Mouse (Mus musculus): ENCODE results near the gene Rhox3a. TPM values are rescaled to one million over a fixed set of nuclear protein-coding genes. Genes with fewer than 3 reads are reported as not detected.
"Not testable (repeated sequence)": the region's sequence is repeated elsewhere in the genome, so short reads cannot be mapped to it uniquely, and the experiment has no call there.

Rhox3a gene
- polyA plus RNA-seq (2015; fragmentation: Nextera tagmentation; extraction: Ambion mirVana), result not detected in 2 replicates

DNA sequence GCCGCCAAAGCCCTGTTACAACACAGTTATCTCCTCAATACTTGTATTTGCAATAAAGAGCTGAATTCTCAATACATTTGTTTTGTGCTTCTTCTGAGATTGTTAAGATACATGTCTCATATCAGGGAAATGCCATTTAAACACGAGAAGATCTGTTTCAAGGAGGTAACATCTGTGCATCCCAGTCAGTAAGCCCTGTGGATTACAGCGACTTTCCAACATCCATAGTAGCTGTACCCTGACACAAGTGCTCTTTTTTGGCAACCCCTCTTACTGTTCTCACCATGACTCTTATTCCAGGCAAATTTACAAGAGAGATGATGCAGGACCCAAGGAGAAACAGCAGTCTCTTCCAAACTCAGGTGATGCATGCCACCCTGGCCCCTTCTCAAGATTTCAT lies at the start of gene Rhox3a:
Gene Rhox3a (plus strand): TSS at position 301 of the 400 bp plus-strand sequence.
- not testable (repeated sequence) for ATAC-seq (ENCODE audit: low FRiP score); H3K4me2 ChIP-seq; H3K9ac ChIP-seq (replicated peaks); H3K27ac ChIP-seq (replicated peaks); H3K27me3 ChIP-seq (replicated peaks); H3K36me3 ChIP-seq; H3K4me3 ChIP-seq (replicated peaks); H3K9me3 ChIP-seq (replicated peaks); H3K4me1 ChIP-seq
- WGBS, result 82% methylated on average over 1 of the region's 3 CpGs

DNA sequence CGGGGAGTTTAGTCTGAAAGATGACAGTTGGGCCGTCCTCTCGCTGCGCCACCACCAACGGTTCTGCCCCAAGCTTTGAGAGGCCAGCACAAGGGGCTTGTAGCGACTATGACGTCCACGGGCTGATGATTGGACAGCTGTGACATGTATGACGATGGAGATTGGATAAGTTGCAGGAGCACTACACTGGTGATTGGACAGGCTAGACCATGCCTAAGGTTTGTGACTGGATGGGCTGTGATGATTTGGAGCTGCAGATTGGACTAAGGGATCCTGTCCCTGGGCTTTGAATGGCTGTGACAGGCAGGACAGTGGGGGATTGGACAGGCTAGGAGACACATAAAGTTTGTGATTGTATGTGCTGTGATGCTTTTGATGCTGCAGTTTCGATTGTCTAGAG lies 38.8 kb upstream of the Rhox3a start, which contains the start of gene Gm9:
Gene Gm9 (minus strand): TSS at position 101 of the 400 bp plus-strand sequence.
- Histone ChIP-seq H3K9me3 (replicated peaks) (no peaks in the 10 kb centered on the region), H3K4me2 (no peak within 1 kb of the TSS), H3K27me3 (replicated peaks) (no peaks in the 10 kb centered on the region), H3K9ac (replicated peaks) (no peak within 1 kb of the TSS), H3K36me3 (no peaks in the 10 kb centered on the region), H3K27ac (replicated peaks) (no peak within 1 kb of the TSS), H3K4me1 (no peaks in the 10 kb centered on the region), H3K4me3 (replicated peaks) (no peak within 1 kb of the TSS)
- no peak for ATAC-seq (ENCODE audit: low FRiP score)
- WGBS, result 90% methylated on average over 10 of the region's 10 CpGs

DNA sequence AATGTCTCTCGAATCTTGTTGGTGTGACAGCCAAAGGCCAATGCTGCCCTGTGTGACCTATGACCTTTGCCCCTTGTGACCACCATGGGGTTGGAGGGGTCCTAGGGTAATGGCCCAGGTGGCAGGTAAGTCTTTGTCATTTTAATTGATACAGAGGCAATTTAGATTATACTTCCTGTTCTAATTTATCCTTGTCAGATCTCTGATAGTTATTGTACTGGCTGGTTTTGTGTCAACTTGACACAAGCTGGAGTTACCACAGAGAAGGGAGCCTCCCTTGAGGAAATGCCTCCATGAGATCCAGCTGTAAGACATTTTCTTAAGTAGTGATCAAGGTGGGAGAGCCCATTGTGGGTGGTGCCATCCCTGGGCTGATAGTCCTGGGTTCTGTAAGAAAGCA lies 27.6 kb upstream of the Rhox3a start, which contains the start of gene Rhox1:
Gene Rhox1 (minus strand): TSS at position 101 of the 400 bp plus-strand sequence.
- not testable (repeated sequence) for H3K27ac ChIP-seq (replicated peaks); H3K27me3 ChIP-seq (replicated peaks); H3K36me3 ChIP-seq; H3K4me1 ChIP-seq; ATAC-seq (ENCODE audit: low FRiP score); H3K9ac ChIP-seq (replicated peaks); H3K9me3 ChIP-seq (replicated peaks); H3K4me2 ChIP-seq; H3K4me3 ChIP-seq (replicated peaks)
- WGBS, result 82% methylated on average over 1 of the region's 1 CpGs

DNA sequence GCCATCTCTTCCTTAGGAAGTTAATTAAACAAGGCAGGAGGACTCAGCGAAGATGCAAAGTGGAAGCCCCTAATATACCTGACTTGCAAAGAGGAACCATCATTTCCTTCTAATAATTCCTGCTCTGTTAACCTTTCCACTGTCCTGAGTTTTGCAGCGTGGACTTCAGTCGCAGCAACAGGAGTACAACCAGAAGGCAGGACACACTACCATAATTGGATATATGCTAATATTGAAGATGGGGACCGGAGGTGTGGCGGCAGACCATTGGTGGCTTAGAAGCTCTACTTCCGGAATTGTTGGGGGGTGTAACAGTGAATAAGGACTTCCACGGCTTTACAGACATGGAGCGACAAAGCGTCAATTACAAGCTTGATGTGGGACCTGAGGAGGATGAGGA lies 5.0 kb upstream of the Rhox3a start, which contains the start of gene Rhox2a:
Gene Rhox2a (plus strand): TSS at position 301 of the 400 bp plus-strand sequence.
- H3K9ac ChIP-seq (replicated peaks); H3K27ac ChIP-seq (replicated peaks); ATAC-seq (ENCODE audit: low FRiP score); H3K4me1 ChIP-seq; H3K4me2 ChIP-seq; H3K9me3 ChIP-seq (replicated peaks); H3K4me3 ChIP-seq (replicated peaks); H3K27me3 ChIP-seq (replicated peaks); H3K36me3 ChIP-seq: not testable (repeated sequence)
- no CpG with 5 or more reads among the region's 9 CpGs for WGBS

DNA sequence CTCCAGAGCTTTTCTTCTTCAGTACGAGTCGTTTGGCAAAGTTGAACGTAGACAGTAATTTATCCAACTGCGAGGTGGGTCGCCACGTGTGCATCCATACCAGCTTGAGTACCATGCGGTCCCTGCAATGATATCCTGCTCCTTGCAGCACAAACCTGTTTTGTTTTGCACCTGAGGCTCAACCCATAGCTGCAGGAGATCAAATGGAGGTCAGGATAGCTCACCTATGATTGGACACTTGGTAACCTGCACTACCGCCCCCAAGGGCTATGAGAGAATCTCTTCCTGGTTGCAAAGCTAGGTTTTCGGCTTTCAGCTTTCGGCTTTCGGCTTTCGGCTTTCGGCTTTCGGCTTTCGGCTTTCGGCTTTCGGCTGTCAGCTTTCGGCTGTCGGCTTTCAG lies 15.3 kb downstream of the Rhox3a start, which contains the start of gene Rhox4a:
Gene Rhox4a (plus strand): TSS at position 301 of the 400 bp plus-strand sequence.
- not testable (repeated sequence) for H3K27ac ChIP-seq (replicated peaks); H3K4me1 ChIP-seq; H3K9me3 ChIP-seq (replicated peaks); H3K4me3 ChIP-seq (replicated peaks); H3K4me2 ChIP-seq; H3K9ac ChIP-seq (replicated peaks); ATAC-seq (ENCODE audit: low FRiP score); H3K27me3 ChIP-seq (replicated peaks); H3K36me3 ChIP-seq
- WGBS, result 96% methylated on average over 11 of the region's 19 CpGs

Other genes with a start within 250 kb of the Rhox3a start
- not detected in 2 replicates for gene Sowahd, start 201.1 kb upstream of the Rhox3a start, polyA plus RNA-seq (2015; fragmentation: Nextera tagmentation; extraction: Ambion mirVana)
- 318 and 331 TPM in 2 replicates for gene Rpl39, start 164.5 kb upstream of the Rhox3a start, polyA plus RNA-seq (2015; fragmentation: Nextera tagmentation; extraction: Ambion mirVana)
- 29.4 and 31.9 TPM in 2 replicates for gene Upf3b, start 139.6 kb upstream of the Rhox3a start, polyA plus RNA-seq (2015; fragmentation: Nextera tagmentation; extraction: Ambion mirVana)
- gene Nkap, start 123.1 kb upstream of the Rhox3a start, polyA plus RNA-seq (2015; fragmentation: Nextera tagmentation; extraction: Ambion mirVana), result 22.1 and 22.2 TPM in 2 replicates
- gene Akap14, start 81.1 kb upstream of the Rhox3a start, polyA plus RNA-seq (2015; fragmentation: Nextera tagmentation; extraction: Ambion mirVana), result 0.14 and 0.29 TPM in 2 replicates
- 742 and 895 TPM in 2 replicates for gene Ndufa1, start 58.8 kb upstream of the Rhox3a start, polyA plus RNA-seq (2015; fragmentation: Nextera tagmentation; extraction: Ambion mirVana)
- 23.7 and 27.3 TPM in 2 replicates for gene Rnf113a1, start 58.7 kb upstream of the Rhox3a start, polyA plus RNA-seq (2015; fragmentation: Nextera tagmentation; extraction: Ambion mirVana)
- gene Gm9, start 38.9 kb upstream of the Rhox3a start, polyA plus RNA-seq (2015; fragmentation: Nextera tagmentation; extraction: Ambion mirVana), result not detected in 2 replicates
- not detected in 2 replicates for gene Rhox1, start 27.7 kb upstream of the Rhox3a start, polyA plus RNA-seq (2015; fragmentation: Nextera tagmentation; extraction: Ambion mirVana)
- gene Rhox2a, start 4.9 kb upstream of the Rhox3a start, polyA plus RNA-seq (2015; fragmentation: Nextera tagmentation; extraction: Ambion mirVana), result not detected in 2 replicates
- gene Rhox4a, start 15.4 kb downstream of the Rhox3a start, polyA plus RNA-seq (2015; fragmentation: Nextera tagmentation; extraction: Ambion mirVana), result not detected in 2 replicates
- gene Rhox3a2, start 130.1 kb downstream of the Rhox3a start, polyA plus RNA-seq (2015; fragmentation: Nextera tagmentation; extraction: Ambion mirVana), result not detected in 2 replicates
- gene Rhox4a2, start 140.9 kb downstream of the Rhox3a start, polyA plus RNA-seq (2015; fragmentation: Nextera tagmentation; extraction: Ambion mirVana), result 8.1 TPM in 1 of 2 replicates, not detected in the other
- not detected in 2 replicates for gene Rhox2b, start 162.1 kb downstream of the Rhox3a start, polyA plus RNA-seq (2015; fragmentation: Nextera tagmentation; extraction: Ambion mirVana)
- 3.9 TPM in 1 of 2 replicates, not detected in the other for gene Rhox4b, start 182.6 kb downstream of the Rhox3a start, polyA plus RNA-seq (2015; fragmentation: Nextera tagmentation; extraction: Ambion mirVana)
- gene Rhox2c, start 203.8 kb downstream of the Rhox3a start, polyA plus RNA-seq (2015; fragmentation: Nextera tagmentation; extraction: Ambion mirVana), result not detected in 2 replicates
- gene Rhox3c, start 208.7 kb downstream of the Rhox3a start, polyA plus RNA-seq (2015; fragmentation: Nextera tagmentation; extraction: Ambion mirVana), result not detected in 2 replicates
- not detected in 2 replicates for gene Rhox4c, start 230.4 kb downstream of the Rhox3a start, polyA plus RNA-seq (2015; fragmentation: Nextera tagmentation; extraction: Ambion mirVana)
- not detected in 2 replicates for gene Rhox2d, start 243.5 kb downstream of the Rhox3a start, polyA plus RNA-seq (2015; fragmentation: Nextera tagmentation; extraction: Ambion mirVana)